Mouse (Mus musculus) kidney, adult 2 months (tissue): Measurements from ENCODE around the gene Rasal1. TPM values are rescaled to one million over a fixed set of nuclear protein-coding genes. Genes with fewer than 3 reads are reported as not detected.

Experiments used
- DNase-seq: peaks from one replicate; pipeline ENCODE4 v3.0.0; 2021
- H3K27ac ChIP-seq: fragments of 200-500 bp; 2 replicates; pipeline ENCODE4 v1.5.1; 2012; ENCODE audit warnings: low read depth, low read length, control low read depth, inconsistent platforms; ENCODE audit not compliant: insufficient read depth
- H3K27me3 ChIP-seq: fragments of 200-500 bp; replicated peaks from 2 replicates; pipeline ENCODE4 v1.6.1; 2012; ENCODE audit warnings: mild to moderate bottlenecking, moderate library complexity, low read length, inconsistent platforms; ENCODE audit not compliant: control insufficient read depth, insufficient read depth
- H3K36me3 ChIP-seq: fragments of 200-500 bp; 2 replicates; pipeline ENCODE4 v1.6.1; 2012; ENCODE audit warnings: mild to moderate bottlenecking, moderate library complexity, low read length, inconsistent platforms; ENCODE audit not compliant: control insufficient read depth, insufficient read depth
- H3K4me1 ChIP-seq: fragments of 200-500 bp; 2 replicates; pipeline ENCODE4 v1.6.1; 2011; ENCODE audit warnings: low read length; ENCODE audit not compliant: control insufficient read depth, insufficient read depth
- H3K4me3 ChIP-seq: fragments of 200-500 bp; 2 replicates; pipeline ENCODE4 v1.5.1; 2011; ENCODE audit warnings: mild to moderate bottlenecking, low read depth, low read length, control low read depth; ENCODE audit not compliant: insufficient read depth
- CTCF ChIP-seq: fragments of 200-500 bp; conservative IDR thresholded peaks from 2 replicates; pipeline ENCODE4 v1.5.1; 2011; ENCODE audit warnings: low read depth, mild to moderate bottlenecking, control low read depth, low read length, moderate library complexity, mixed read lengths; ENCODE audit not compliant: insufficient read depth, insufficient read length
- POLR2A ChIP-seq: fragments of 200-500 bp; IDR thresholded peaks from one replicate; pipeline ENCODE4 v1.6.1; 2011; ENCODE audit warnings: low read depth, low read length, control low read depth
- WGBS: fragments of 180-500 bp; shearing (Covaris S2); methylation state at CpG from one replicate; pipeline ENCODE4 v1.1.7; 2018; 5-methylcytosine and 5-hydroxymethylcytosine counted together
- polyA plus RNA-seq: library from polyadenylated mRNA; depleted of rRNA; stranded (reverse); fragments of >200 nt; gene quantifications from 2 replicates; pipeline ENCODE4 v1.2.3, GENCODE M21; 2012

The Rasal1 gene
- polyA plus RNA-seq, 1 experiment = 2.3 TPM

DNA sequence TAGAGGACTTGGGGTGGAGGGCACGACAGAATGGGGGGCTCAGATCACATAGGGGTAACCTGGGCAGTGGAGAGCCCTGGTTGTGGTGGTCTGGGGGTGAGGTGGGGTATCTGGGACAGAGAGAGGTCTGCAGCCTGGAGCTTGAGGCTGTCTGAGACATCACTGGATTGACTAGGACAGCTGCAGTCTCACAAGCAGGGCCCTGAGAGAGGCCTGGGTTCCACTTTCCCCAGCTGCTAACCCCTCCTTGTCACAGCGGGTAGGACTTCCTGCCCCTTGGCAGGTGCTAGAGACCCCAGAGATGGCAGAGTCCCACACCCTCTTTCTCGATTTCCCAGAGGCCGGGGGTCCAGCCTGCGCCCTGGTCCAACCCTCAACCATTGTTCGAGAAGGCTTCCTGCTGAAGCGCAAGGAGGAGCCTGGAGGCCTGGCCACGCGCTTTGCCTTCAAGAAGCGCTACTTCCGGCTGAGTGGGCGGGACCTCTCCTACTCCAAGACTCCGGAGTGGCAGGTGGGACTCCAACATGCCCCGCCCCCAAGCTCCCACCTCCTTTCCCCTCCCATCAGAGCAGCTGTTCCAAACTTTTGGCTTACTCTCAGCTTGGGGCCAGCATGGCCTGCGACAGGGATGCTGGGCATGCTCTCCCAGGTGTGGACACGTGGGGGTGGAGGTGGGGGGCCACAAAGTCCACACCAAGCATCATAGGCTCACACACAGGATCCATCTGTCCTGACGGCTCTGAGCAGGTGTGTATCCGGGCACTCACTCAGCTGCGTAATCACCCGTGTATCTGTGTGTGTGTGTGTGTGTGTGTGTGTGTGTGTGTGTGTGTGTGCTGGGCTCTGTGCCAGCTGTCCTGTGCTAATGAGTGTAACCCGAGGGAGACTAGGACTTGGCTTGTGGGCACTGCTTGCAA is 25.9 kb downstream of the Rasal1 start:
- H3K27ac ChIP-seq = no peak overlapping the region
- no peak overlapping the region for H3K4me3 ChIP-seq
- 24% methylated on average over 21 of the region's 21 CpGs for WGBS
- TF ChIP-seq CTCF = no peak
- no peak for TF ChIP-seq POLR2A
- H3K4me1 ChIP-seq = no peaks in the 10 kb centered on the region
- H3K36me3 ChIP-seq = no peaks in the 10 kb centered on the region
- peak; percentile 2 for DNase-seq
- no peaks in the 10 kb centered on the region for H3K27me3 ChIP-seq

DNA sequence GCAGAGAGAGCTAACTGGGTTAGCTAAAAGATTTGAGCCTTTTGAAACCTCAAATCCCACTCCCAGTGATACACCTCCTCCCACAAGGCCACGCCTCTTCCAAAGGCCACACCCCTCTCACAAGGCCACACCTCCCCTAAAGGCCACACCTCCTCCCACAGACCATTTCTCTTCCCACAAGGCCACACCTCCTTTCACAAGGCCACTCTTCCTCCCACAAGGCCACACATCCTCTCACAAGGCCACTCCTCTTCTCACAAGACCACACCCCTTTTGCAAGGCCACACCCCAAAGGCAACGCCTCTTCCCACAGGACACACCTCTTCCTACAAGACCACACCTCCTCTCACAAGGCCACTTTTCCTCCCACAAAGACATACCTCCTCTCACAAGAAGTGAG is 28.9 kb downstream of the Rasal1 start:
- Histone ChIP-seq H3K4me3 (no peak overlapping the region), H3K27ac (no peak overlapping the region), H3K4me1 (no peaks in the 10 kb centered on the region), H3K36me3 (no peaks in the 10 kb centered on the region), H3K27me3 (no peaks in the 10 kb centered on the region)
- WGBS = 28% methylated on average over 2 of the region's 2 CpGs
- peak; percentile 5 for DNase-seq
- TF ChIP-seq POLR2A = no peak
- no peak for TF ChIP-seq CTCF

DNA sequence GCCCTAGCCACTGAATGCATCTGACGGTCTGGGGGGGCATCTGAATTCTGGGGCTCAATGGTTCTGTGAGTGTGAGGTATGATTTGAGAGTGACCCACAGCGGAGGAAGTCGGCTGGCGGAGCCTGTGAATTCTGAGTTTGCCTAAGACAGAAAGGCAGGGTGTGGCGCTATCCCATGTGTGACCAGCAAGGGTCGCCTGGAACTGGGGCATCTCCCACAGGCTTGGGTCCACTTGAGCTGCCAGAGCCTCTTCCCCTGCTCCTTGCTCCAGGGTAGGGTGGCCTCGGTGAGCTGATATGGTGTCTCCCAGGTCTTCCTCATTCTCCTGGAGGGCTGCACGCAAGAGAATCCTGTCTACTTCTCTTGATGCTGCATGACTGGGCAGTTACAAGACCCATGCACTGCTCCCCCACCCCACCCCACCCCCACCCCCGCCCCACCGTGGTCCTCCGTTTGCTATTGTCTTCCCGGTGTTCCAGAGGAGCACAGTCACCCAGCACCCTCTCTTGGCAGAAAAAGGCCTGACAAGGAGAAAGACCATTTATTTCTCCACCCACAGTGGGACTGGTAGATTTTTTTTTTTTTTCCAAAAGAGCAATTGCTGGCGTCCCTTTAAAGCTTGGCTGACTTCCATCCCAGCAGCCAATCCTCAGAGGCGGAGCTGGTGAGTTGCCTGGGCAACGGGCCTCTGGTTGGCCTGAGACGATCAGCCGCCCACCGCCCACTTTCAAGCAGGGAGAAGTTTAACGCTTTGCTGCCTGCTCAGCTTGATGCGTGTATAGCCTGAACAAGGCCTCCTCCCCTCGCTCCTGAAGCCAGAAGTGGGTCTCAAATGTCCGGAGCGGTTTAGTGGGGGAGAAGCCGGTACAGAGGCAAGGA is 31.3 kb downstream of the Rasal1 start:
- Histone ChIP-seq H3K36me3 (no peaks in the 10 kb centered on the region), H3K27ac (no peak overlapping the region), H3K27me3 (no peaks in the 10 kb centered on the region), H3K4me3 (no peak overlapping the region), H3K4me1 (no peaks in the 10 kb centered on the region)
- peak; percentile 82 for DNase-seq
- TF ChIP-seq POLR2A = no peak
- peak; percentile 56 for TF ChIP-seq CTCF
- WGBS = 4% methylated on average over 24 of the region's 24 CpGs

DNA sequence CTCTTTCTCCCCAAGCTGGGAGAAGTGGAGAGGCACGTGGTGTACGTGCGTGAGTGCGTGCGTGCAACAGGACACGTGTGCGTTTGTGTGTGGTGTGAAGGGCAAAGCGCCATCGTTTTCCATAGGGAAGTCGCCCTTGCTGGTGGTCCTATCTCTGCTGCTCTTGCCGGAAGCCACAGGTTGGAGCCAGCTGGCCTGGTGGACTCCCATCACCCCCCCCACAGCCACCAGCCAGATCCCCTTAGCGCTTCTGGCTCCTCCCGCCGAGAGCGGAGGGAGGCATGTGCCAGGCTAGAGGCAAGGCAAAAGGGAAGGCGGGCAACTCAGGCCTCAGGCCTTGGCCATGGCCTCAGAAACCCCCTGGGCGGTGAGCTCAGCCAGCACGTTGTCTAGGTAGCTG is 32.3 kb downstream of the Rasal1 start:
- TF ChIP-seq CTCF (no peak), POLR2A (no peak)
- Histone ChIP-seq H3K4me1 (no peaks in the 10 kb centered on the region), H3K27me3 (no peaks in the 10 kb centered on the region), H3K27ac (no peak overlapping the region), H3K4me3 (no peak overlapping the region), H3K36me3 (no peaks in the 10 kb centered on the region)
- WGBS = 85% methylated on average over 18 of the region's 18 CpGs
- DNase-seq = no peak

GRCm38 (mm10) chr5:120682982-120683771 is 34.6 kb downstream of the Rasal1 start:
- TF ChIP-seq POLR2A (no peak), CTCF (no peak)
- Histone ChIP-seq H3K36me3 (no peaks in the 10 kb centered on the region), H3K4me1 (no peaks in the 10 kb centered on the region), H3K27ac (no peak overlapping the region), H3K27me3 (no peaks in the 10 kb centered on the region), H3K4me3 (no peak overlapping the region)
- 18% methylated on average over 24 of the region's 24 CpGs for WGBS
- DNase-seq = no peak

DNA sequence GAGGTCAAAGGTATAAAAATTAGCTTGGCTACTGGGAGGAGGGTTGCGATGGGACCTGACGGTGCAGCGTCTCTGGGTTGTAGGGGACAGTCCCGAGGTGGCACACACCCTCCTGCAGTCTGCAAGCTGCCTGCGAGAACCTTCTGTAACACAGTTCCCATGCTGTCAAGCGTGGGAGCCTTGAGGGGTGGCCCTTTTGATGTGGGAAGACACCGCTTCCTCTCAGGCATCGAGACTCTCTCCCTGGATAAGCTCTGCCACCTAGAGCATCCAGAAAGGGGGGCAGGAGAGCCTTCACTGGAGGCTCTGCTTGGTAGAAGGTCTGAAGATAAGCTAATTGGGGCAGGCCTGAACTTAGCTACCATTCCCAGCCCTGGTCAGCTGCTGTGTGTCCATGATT is 37.1 kb downstream of the Rasal1 start:
- Histone ChIP-seq H3K36me3 (no peaks in the 10 kb centered on the region), H3K4me1 (no peaks in the 10 kb centered on the region), H3K27me3 (no peaks in the 10 kb centered on the region), H3K27ac (no peak overlapping the region), H3K4me3 (no peak overlapping the region)
- WGBS = 64% methylated on average over 8 of the region's 8 CpGs
- TF ChIP-seq POLR2A = no peak
- TF ChIP-seq CTCF = no peak
- DNase-seq = no peak
